Mouse (Mus musculus): ENCODE measurements around the gene Zc3hav1. TPM values are rescaled to one million over a fixed set of nuclear protein-coding genes. Genes with fewer than 3 reads are reported as not detected.

The Zc3hav1 gene
- total RNA-seq, 2 experiments from 2014 or later = 15.3 to 16.2 TPM

- DNase-seq = peak in 1 of 2 experiments; percentile 7
Measured at GRCm38 (mm10) chr6:38304981-38305380, 49.4 kb downstream of the Zc3hav1 start.

GRCm38 (mm10) chr6:38298761-38299401, 55.5 kb downstream of the Zc3hav1 start, which contains the start of gene Zc3hav1l:
TSS of gene Zc3hav1l (minus strand) at chr6:38299259.
- DNase-seq = peak; percentile 60 to 75
- intact Hi-C loops (cut with DNase I) = no loop called here

More at GRCm38 (mm10) chr6:38304981-38305380, 49.4 kb downstream of the Zc3hav1 start:
- intact Hi-C loops (cut with DNase I) = no loop called here

GRCm38 (mm10) chr6:38298246-38298635, 56.2 kb downstream of the Zc3hav1 start:
- intact Hi-C loops (cut with DNase I) = no loop called here
- no peak for DNase-seq

- no peak for DNase-seq
- intact Hi-C loops (cut with DNase I) = no loop called here
Measured at GRCm38 (mm10) chr6:38297580-38298245, 56.7 kb downstream of the Zc3hav1 start.

GRCm38 (mm10) chr6:38293708-38294107, 60.7 kb downstream of the Zc3hav1 start:
- DNase-seq = no peak
- intact Hi-C loops (cut with DNase I) = no loop called here

- intact Hi-C loops (cut with DNase I) = no loop called here
- DNase-seq = no peak
Measured at GRCm38 (mm10) chr6:38292871-38293646, 61.3 kb downstream of the Zc3hav1 start.

- intact Hi-C loops (cut with DNase I) = no loop called here
- DNase-seq = no peak
Measured at GRCm38 (mm10) chr6:38284422-38284821, 70.0 kb downstream of the Zc3hav1 start.

GRCm38 (mm10) chr6:38264466-38264865, 89.9 kb downstream of the Zc3hav1 start:
- intact Hi-C loops (cut with DNase I) = no loop called here

GRCm38 (mm10) chr6:38263393-38264159, 90.8 kb downstream of the Zc3hav1 start:
- no peak for DNase-seq
- intact Hi-C loops (cut with DNase I) = no loop called here

More at GRCm38 (mm10) chr6:38264466-38264865, 89.9 kb downstream of the Zc3hav1 start:
- no peak for DNase-seq

- DNase-seq = no peak
- intact Hi-C loops (cut with DNase I) = no loop called here
Measured at GRCm38 (mm10) chr6:38261877-38262276, 92.5 kb downstream of the Zc3hav1 start.

- intact Hi-C loops (cut with DNase I) = no loop called here
Measured at GRCm38 (mm10) chr6:38257506-38257905, 96.9 kb downstream of the Zc3hav1 start.

GRCm38 (mm10) chr6:38256793-38257192, 97.6 kb downstream of the Zc3hav1 start:
- DNase-seq = no peak
- intact Hi-C loops (cut with DNase I) = no loop called here

More at GRCm38 (mm10) chr6:38257506-38257905, 96.9 kb downstream of the Zc3hav1 start:
- no peak for DNase-seq

- intact Hi-C loops (cut with DNase I) = loop anchor here (2.0 kb wide), 1 partner anchor 95 kb away; no protein-coding TSS in a partner anchor
- DNase-seq = no peak
Measured at GRCm38 (mm10) chr6:38255794-38256193, 98.6 kb downstream of the Zc3hav1 start.

Other genes with a start within 250 kb of the Zc3hav1 start
- gene Tmem213, start 245.3 kb downstream of the Zc3hav1 start, total RNA-seq (2021) = not detected
- gene Atp6v0a4, start 230.0 kb downstream of the Zc3hav1 start, total RNA-seq (2021) = 1 to 10 TPM; 1.9 to 2.1 TPM
- gene D630045J12Rik, start 100.6 kb downstream of the Zc3hav1 start, total RNA-seq (2021) = 1 to 10 TPM in 1 of 2 experiments, under 1 TPM in 1; 0.92 to 1.6 TPM
- gene Zc3hav1l, start 55.3 kb downstream of the Zc3hav1 start, total RNA-seq (2021) = 1 to 10 TPM; 1.1 to 1.9 TPM
- gene Ttc26, start 26.9 kb upstream of the Zc3hav1 start, total RNA-seq (2021) = 1 to 10 TPM; 1.9 to 2.0 TPM
- gene Ubn2, start 79.3 kb upstream of the Zc3hav1 start, total RNA-seq (2021) = 10 to 100 TPM; 23.5 to 25.8 TPM
- 100 to 1,000 TPM; 253 to 256 TPM for gene Fmc1, start 178.9 kb upstream of the Zc3hav1 start, total RNA-seq (2021)
- 100 to 1,000 TPM in 1 of 2 experiments, 10 to 100 TPM in 1; 93.7 to 102 TPM for gene Luc7l2, start 196.7 kb upstream of the Zc3hav1 start, total RNA-seq (2021)

All from heart, postnatal 36 days (tissue).